Mouse (Mus musculus): Measurements from ENCODE around the gene Eln. TPM values are rescaled to one million over a fixed set of nuclear protein-coding genes. Genes with fewer than 3 reads are reported as not detected.

Eln gene
- polyA plus RNA-seq, 1 experiment from 2014 or later = 53.8 TPM

- Histone ChIP-seq H3K9me3 (no peaks in the 10 kb centered on the region), H3K36me3 (peaks cover 35% of the 10 kb centered on the region), H3K4me1 (peaks cover 20% of the 10 kb centered on the region), H3K4me2 (replicated peaks) (no peak overlapping the region), H3K27ac (no peak overlapping the region), H3K9ac (no peak overlapping the region), H3K4me3 (no peak overlapping the region), H3K27me3 (no peaks in the 10 kb centered on the region)
- 78% methylated on average over 12 of the region's 12 CpGs for WGBS
- no peak for ATAC-seq (ENCODE audit: low FRiP score, low read depth)
These were observed 66.9 kb downstream of the Eln start for GRCm38 (mm10) chr5:134680238-134680637.

- ATAC-seq (ENCODE audit: low FRiP score, low read depth) = no peak
- H3K4me2 ChIP-seq (replicated peaks) = no peak overlapping the region
- H3K9me3 ChIP-seq = no peaks in the 10 kb centered on the region
- WGBS = 54% methylated on average over 8 of the region's 8 CpGs
- H3K9ac ChIP-seq = peak overlapping the region; percentile 31; the same call in 1 of the 2 replicates
- H3K36me3 ChIP-seq = peaks cover 23% of the 10 kb centered on the region
- H3K27me3 ChIP-seq = no peaks in the 10 kb centered on the region
- no peak overlapping the region for H3K27ac ChIP-seq
- no peak overlapping the region for H3K4me3 ChIP-seq
- peaks cover 20% of the 10 kb centered on the region for H3K4me1 ChIP-seq
These were observed 68.1 kb downstream of the Eln start for GRCm38 (mm10) chr5:134678827-134679546.

- Histone ChIP-seq H3K9ac (no peak overlapping the region), H3K4me2 (replicated peaks) (no peak overlapping the region), H3K9me3 (no peaks in the 10 kb centered on the region), H3K27ac (no peak overlapping the region), H3K27me3 (no peaks in the 10 kb centered on the region), H3K4me1 (peaks cover 20% of the 10 kb centered on the region), H3K36me3 (peaks cover 17% of the 10 kb centered on the region), H3K4me3 (no peak overlapping the region)
- no peak for ATAC-seq (ENCODE audit: low FRiP score, low read depth)
- 85% methylated on average over 3 of the region's 3 CpGs for WGBS
These were observed 69.1 kb downstream of the Eln start for GRCm38 (mm10) chr5:134678031-134678430.

GRCm38 (mm10) chr5:134677491-134677890 lies 69.6 kb downstream of the Eln start:
- H3K9ac ChIP-seq = no peak overlapping the region
- no peak overlapping the region for H3K27ac ChIP-seq
- no peak for ATAC-seq (ENCODE audit: low FRiP score, low read depth)
- H3K4me1 ChIP-seq = peaks cover 20% of the 10 kb centered on the region
- peaks cover 17% of the 10 kb centered on the region for H3K36me3 ChIP-seq
- no peaks in the 10 kb centered on the region for H3K27me3 ChIP-seq
- H3K4me2 ChIP-seq (replicated peaks) = no peak overlapping the region
- 81% methylated on average over 5 of the region's 5 CpGs for WGBS
- no peaks in the 10 kb centered on the region for H3K9me3 ChIP-seq
- H3K4me3 ChIP-seq = no peak overlapping the region

GRCm38 (mm10) chr5:134675956-134676759 lies 71.0 kb downstream of the Eln start:
- 6% methylated on average over 14 of the region's 14 CpGs for WGBS
- Histone ChIP-seq H3K27me3 (no peaks in the 10 kb centered on the region), H3K9me3 (no peaks in the 10 kb centered on the region), H3K9ac (peak overlapping the region; percentile 66), H3K27ac (peak overlapping the region; percentile 80), H3K4me1 (peaks cover 20% of the 10 kb centered on the region), H3K4me2 (replicated peaks) (peak overlapping the region; percentile 68), H3K36me3 (peaks cover 26% of the 10 kb centered on the region), H3K4me3 (peak overlapping the region; percentile 37)
- ATAC-seq (ENCODE audit: low FRiP score, low read depth) = peak; percentile 87

- Histone ChIP-seq H3K27ac (no peak overlapping the region), H3K4me3 (no peak overlapping the region), H3K36me3 (peaks cover 26% of the 10 kb centered on the region), H3K4me2 (replicated peaks) (no peak overlapping the region), H3K9ac (no peak overlapping the region), H3K27me3 (no peaks in the 10 kb centered on the region), H3K9me3 (no peaks in the 10 kb centered on the region), H3K4me1 (peaks cover 20% of the 10 kb centered on the region)
- no peak for ATAC-seq (ENCODE audit: low FRiP score, low read depth)
- 74% methylated on average over 5 of the region's 5 CpGs for WGBS
These were observed 72.1 kb downstream of the Eln start for GRCm38 (mm10) chr5:134674977-134675376.

- H3K4me1 ChIP-seq = peaks cover 20% of the 10 kb centered on the region
- no peak for ATAC-seq (ENCODE audit: low FRiP score, low read depth)
- H3K4me2 ChIP-seq (replicated peaks) = no peak overlapping the region
- H3K4me3 ChIP-seq = no peak overlapping the region
- no peaks in the 10 kb centered on the region for H3K9me3 ChIP-seq
- no peak overlapping the region for H3K9ac ChIP-seq
- no peaks in the 10 kb centered on the region for H3K27me3 ChIP-seq
- peaks cover 49% of the 10 kb centered on the region for H3K36me3 ChIP-seq
- WGBS = 88% methylated on average over 6 of the region's 6 CpGs
- H3K27ac ChIP-seq = no peak overlapping the region
These were observed 74.5 kb downstream of the Eln start for GRCm38 (mm10) chr5:134672611-134673010.

GRCm38 (mm10) chr5:134672198-134672516 lies 75.0 kb downstream of the Eln start:
- ATAC-seq (ENCODE audit: low FRiP score, low read depth) = no peak
- Histone ChIP-seq H3K9me3 (no peaks in the 10 kb centered on the region), H3K4me2 (replicated peaks) (no peak overlapping the region), H3K4me3 (no peak overlapping the region), H3K27me3 (no peaks in the 10 kb centered on the region), H3K4me1 (peaks cover 18% of the 10 kb centered on the region), H3K9ac (no peak overlapping the region), H3K36me3 (peaks cover 53% of the 10 kb centered on the region), H3K27ac (no peak overlapping the region)
- 84% methylated on average over 1 of the region's 1 CpGs for WGBS

GRCm38 (mm10) chr5:134671335-134672197 lies 75.6 kb downstream of the Eln start:
- Histone ChIP-seq H3K36me3 (peaks cover 58% of the 10 kb centered on the region), H3K9ac (no peak overlapping the region), H3K4me3 (no peak overlapping the region), H3K4me1 (peaks cover 13% of the 10 kb centered on the region), H3K4me2 (replicated peaks) (no peak overlapping the region), H3K27ac (no peak overlapping the region), H3K9me3 (no peaks in the 10 kb centered on the region), H3K27me3 (no peaks in the 10 kb centered on the region)
- ATAC-seq (ENCODE audit: low FRiP score, low read depth) = no peak
- 74% methylated on average over 17 of the region's 17 CpGs for WGBS

- ATAC-seq (ENCODE audit: low FRiP score, low read depth) = no peak
- WGBS = 78% methylated on average over 20 of the region's 20 CpGs
- Histone ChIP-seq H3K4me3 (no peak overlapping the region), H3K27me3 (no peaks in the 10 kb centered on the region), H3K36me3 (peaks cover 79% of the 10 kb centered on the region), H3K9ac (no peak overlapping the region), H3K27ac (no peak overlapping the region), H3K4me2 (replicated peaks) (no peak overlapping the region), H3K9me3 (no peaks in the 10 kb centered on the region), H3K4me1 (no peaks in the 10 kb centered on the region)
These were observed 78.0 kb downstream of the Eln start for GRCm38 (mm10) chr5:134669001-134669708.

- no peak overlapping the region for H3K9ac ChIP-seq
- no peaks in the 10 kb centered on the region for H3K4me1 ChIP-seq
- WGBS = 37% methylated on average over 8 of the region's 8 CpGs
- H3K4me3 ChIP-seq = no peak overlapping the region
- no peaks in the 10 kb centered on the region for H3K27me3 ChIP-seq
- ATAC-seq (ENCODE audit: low FRiP score, low read depth) = no peak
- no peak overlapping the region for H3K27ac ChIP-seq
- no peak overlapping the region for H3K4me2 ChIP-seq (replicated peaks)
- no peaks in the 10 kb centered on the region for H3K9me3 ChIP-seq
- H3K36me3 ChIP-seq = peaks cover 85% of the 10 kb centered on the region
These were observed 78.6 kb downstream of the Eln start for GRCm38 (mm10) chr5:134668495-134668894.

All from limb, embryonic 13.5 days (tissue).